Mouse (Mus musculus): Measurements from ENCODE around the gene Hoxa9. TPM values are rescaled to one million over a fixed set of nuclear protein-coding genes. Genes with fewer than 3 reads are reported as not detected.
A peak's percentile ranks its signal among the peaks of the same experiment; 100 is the strongest.

Gene Hoxa9
- polyA plus RNA-seq, 1 experiment, result 0.52 TPM

DNA sequence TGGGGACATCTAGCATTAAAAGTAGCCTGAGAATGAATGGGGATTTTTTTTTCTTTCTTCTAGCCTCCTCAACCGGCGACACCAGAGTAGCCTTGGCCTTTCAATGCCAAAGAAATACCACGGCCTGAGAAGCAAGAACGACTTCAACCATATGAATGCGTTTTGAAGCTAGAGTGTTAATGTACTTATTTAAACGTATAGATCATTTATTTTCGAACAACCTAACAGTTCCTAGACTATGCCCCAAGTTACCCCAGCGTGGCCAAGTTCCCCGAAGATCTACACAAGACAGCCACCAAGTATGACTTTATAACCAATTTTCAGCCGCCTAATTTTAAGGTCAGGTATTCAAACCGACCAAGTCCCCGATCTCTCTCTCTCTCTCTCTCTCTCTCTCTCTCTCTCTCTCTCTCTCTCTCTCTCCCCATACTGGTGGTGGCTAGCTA, 10.0 kb downstream of the Hoxa9 start:
- Histone ChIP-seq H3K27me3 (ENCODE audit: control insufficient read depth, insufficient read depth, low read length) (peaks cover 21% of the 10 kb centered on the region), H3K27ac (ENCODE audit: control insufficient read depth, insufficient read depth, low read depth, low read length) (no peak overlapping the region), H3K36me3 (ENCODE audit: control insufficient read depth, insufficient read depth, low read length) (no peaks in the 10 kb centered on the region), H3K4me1 (ENCODE audit: control insufficient read depth, insufficient read depth, low read length) (peaks cover 33% of the 10 kb centered on the region), H3K4me3 (ENCODE audit: control insufficient read depth, low read depth, low read length) (peak overlapping the region; percentile 89)
- TF ChIP-seq CTCF (IDR thresholded peaks at IDR 0.05; ENCODE audit: control insufficient read depth, insufficient read depth, insufficient replicate concordance, low read depth, low read length) (no peak), POLR2A (IDR thresholded peaks at IDR 0.05; ENCODE audit: control insufficient read depth, low read depth, low read length) (no peak)

DNA sequence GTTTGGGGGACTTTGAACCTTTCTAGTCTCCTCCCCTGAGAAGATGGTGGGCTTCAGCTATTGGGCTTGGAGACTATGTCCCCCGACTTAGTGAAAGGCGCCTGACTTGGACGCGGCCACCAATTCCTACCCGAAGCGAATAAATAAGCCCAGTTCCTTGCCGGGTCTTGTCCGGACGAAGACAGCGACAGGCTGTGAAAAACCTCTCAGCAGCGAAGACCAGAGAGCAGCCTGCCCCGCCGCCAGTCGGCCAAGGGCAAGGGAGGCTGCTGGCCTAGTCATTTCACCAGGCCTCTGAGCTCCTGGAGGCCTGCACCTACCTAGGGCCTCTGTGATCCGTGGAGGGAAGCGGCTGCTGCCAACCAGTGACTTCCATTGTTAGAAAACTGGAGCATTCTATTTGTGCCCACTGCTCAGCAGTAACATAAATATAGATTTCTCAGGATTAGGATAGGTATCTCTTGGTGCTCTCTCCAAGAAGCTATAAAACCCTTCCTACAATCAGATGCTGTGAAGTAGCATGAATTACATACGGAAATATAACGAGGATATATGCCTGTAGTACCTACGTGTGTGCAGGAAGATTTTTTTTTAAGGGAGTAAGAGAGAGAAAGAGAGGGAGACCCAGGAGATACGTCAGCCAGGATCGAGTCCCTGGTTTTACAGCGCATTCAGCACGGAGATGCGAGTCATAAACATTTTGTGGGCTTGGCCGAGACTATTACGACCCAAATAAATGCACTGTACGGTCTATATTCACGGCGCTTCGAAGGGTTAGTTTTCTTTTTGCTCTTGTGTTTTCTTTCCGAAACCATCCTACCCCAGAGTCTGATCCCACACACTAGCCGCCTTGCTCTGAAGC, 10.7 kb downstream of the Hoxa9 start:
- Histone ChIP-seq H3K27me3 (ENCODE audit: control insufficient read depth, insufficient read depth, low read length) (peaks cover 17% of the 10 kb centered on the region), H3K4me1 (ENCODE audit: control insufficient read depth, insufficient read depth, low read length) (peaks cover 34% of the 10 kb centered on the region), H3K36me3 (ENCODE audit: control insufficient read depth, insufficient read depth, low read length) (no peaks in the 10 kb centered on the region), H3K4me3 (ENCODE audit: control insufficient read depth, low read depth, low read length) (no peak overlapping the region), H3K27ac (ENCODE audit: control insufficient read depth, insufficient read depth, low read depth, low read length) (no peak overlapping the region)
- TF ChIP-seq POLR2A (IDR thresholded peaks at IDR 0.05; ENCODE audit: control insufficient read depth, low read depth, low read length) (no peak), CTCF (IDR thresholded peaks at IDR 0.05; ENCODE audit: control insufficient read depth, insufficient read depth, insufficient replicate concordance, low read depth, low read length) (no peak)

DNA sequence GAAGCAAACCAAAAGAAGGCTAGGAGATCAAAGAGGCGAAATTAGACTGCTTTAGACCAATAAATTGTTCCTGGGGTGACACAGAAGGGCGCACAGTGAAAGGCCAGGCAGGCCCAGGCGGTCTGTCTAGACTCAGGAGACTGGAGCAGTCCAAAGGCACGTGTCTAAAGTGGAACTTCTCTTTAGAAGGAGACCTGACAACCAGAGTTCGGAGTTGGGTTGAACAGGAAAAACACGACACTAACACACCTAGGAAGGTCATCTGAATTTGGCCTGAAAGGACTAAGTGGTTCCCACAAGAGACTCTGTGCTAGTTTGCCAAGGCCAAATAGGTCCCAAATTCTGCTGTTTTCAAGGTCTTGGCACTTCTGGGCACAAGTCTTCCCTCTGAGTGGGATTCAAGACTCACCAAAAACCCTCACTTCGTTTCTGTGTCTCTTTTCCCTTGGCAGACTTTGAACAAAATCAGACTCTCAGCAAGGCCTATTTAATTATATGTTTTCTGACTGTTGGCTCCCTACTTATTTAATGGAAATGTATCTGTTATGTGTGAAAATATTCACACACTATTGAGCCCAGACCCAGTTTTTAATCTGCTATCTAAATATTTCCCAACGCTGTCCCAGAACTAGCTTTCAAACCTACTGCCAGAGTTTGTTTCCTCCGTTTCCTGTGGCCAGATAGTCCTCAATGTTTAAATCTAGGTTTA, 11.5 kb downstream of the Hoxa9 start:
- Histone ChIP-seq H3K27me3 (ENCODE audit: control insufficient read depth, insufficient read depth, low read length) (peaks cover 11% of the 10 kb centered on the region), H3K36me3 (ENCODE audit: control insufficient read depth, insufficient read depth, low read length) (no peaks in the 10 kb centered on the region), H3K4me1 (ENCODE audit: control insufficient read depth, insufficient read depth, low read length) (peaks cover 36% of the 10 kb centered on the region), H3K27ac (ENCODE audit: control insufficient read depth, insufficient read depth, low read depth, low read length) (no peak overlapping the region), H3K4me3 (ENCODE audit: control insufficient read depth, low read depth, low read length) (no peak overlapping the region)
- TF ChIP-seq CTCF (IDR thresholded peaks at IDR 0.05; ENCODE audit: control insufficient read depth, insufficient read depth, insufficient replicate concordance, low read depth, low read length) (no peak), POLR2A (IDR thresholded peaks at IDR 0.05; ENCODE audit: control insufficient read depth, low read depth, low read length) (no peak)

DNA sequence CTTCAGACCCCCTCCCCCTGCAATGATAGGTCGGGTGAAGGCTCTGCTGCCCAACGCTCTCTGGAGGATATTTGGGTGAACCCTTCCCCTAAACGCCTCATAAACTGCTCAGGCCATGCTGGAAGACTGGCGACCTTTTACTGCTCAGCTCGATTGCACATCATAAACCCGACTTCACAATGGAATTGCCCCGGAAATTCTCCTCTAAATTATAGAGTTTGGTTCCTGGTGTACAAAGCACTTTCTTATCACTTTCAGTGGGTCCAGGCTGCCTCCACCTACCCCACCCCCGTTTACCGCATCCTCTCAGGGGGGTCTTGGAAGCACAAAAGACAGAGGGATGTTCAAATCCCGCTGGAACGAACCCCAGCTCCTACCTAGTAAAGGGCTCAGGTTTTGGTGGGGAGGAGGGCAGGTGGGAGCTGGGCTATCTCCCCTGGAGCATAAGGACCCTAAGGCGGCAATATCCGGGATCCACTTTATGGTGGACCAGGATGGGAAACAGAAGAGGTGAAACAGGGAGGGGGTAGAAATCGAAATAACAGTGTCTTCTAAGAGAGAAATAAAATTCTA, 12.2 kb downstream of the Hoxa9 start:
- Histone ChIP-seq H3K27ac (ENCODE audit: control insufficient read depth, insufficient read depth, low read depth, low read length) (no peak overlapping the region), H3K4me1 (ENCODE audit: control insufficient read depth, insufficient read depth, low read length) (peaks cover 36% of the 10 kb centered on the region), H3K27me3 (ENCODE audit: control insufficient read depth, insufficient read depth, low read length) (peaks cover 9% of the 10 kb centered on the region)

DNA sequence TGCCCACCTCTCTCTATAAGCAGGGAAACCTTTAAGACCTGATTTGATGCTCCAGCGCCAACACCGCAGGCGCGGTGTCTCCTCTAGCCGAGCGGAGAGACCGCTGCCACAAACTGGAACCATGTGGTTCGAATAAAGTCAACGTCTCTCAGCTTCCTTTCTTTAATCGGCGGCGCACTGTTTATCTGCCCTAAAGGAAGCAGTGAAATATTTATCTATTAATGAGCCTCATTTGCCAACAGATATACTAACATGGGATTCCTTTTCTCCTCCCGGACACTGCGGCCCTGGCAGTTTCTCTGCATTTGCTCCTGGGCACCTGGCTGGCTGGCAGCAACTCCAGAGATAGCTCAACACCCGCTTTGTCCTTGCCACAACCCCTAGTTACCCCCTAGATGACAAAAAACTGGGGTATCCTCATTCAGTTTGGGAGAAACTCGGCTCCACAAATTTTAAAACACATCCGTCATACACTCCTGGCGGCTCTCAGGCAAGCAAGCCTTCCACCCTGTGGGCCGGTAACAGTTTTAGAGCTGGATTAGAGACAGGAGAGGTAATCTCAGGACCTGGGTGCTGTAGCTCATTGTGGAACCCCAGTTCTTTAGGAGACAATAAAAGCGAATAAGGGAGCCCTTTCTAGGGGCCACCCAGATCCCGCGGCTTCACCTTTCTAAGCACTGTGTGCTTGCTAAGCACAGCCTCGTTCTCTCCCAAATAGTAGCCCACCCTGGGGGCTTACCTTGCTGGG, 12.8 kb downstream of the Hoxa9 start:
- H3K4me1 ChIP-seq (ENCODE audit: control insufficient read depth, insufficient read depth, low read length), result peaks cover 36% of the 10 kb centered on the region
- peaks cover 9% of the 10 kb centered on the region for H3K27me3 ChIP-seq (ENCODE audit: control insufficient read depth, insufficient read depth, low read length)
- H3K4me3 ChIP-seq (ENCODE audit: control insufficient read depth, low read depth, low read length), result peak overlapping the region; percentile 49; the same call in 1 of the 2 replicates

More for the DNA sequence above, 12.2 kb downstream of the Hoxa9 start:
- no peak for TF ChIP-seq CTCF (IDR thresholded peaks at IDR 0.05; ENCODE audit: control insufficient read depth, insufficient read depth, insufficient replicate concordance, low read depth, low read length)
- Histone ChIP-seq H3K36me3 (ENCODE audit: control insufficient read depth, insufficient read depth, low read length) (no peaks in the 10 kb centered on the region), H3K4me3 (ENCODE audit: control insufficient read depth, low read depth, low read length) (no peak overlapping the region)

DNA sequence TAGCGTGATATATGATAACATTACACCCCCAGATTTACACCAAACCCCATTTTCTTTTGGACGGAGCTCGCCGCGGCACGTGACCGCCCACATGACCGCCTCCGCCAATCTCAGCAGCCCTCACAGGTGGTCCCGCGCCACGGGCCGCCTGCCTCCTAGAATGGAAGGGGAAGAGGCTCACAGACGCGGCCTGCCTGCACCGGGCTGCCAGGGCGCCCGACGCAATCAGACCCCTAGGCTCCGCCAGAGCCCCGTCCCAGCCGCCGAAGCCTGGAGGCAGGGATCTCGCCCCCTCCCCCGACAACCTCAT, 13.5 kb downstream of the Hoxa9 start:
- peaks cover 12% of the 10 kb centered on the region for H3K27me3 ChIP-seq (ENCODE audit: control insufficient read depth, insufficient read depth, low read length)
- H3K4me3 ChIP-seq (ENCODE audit: control insufficient read depth, low read depth, low read length), result peak overlapping the region; percentile 49
- H3K4me1 ChIP-seq (ENCODE audit: control insufficient read depth, insufficient read depth, low read length), result peaks cover 38% of the 10 kb centered on the region
- no peaks in the 10 kb centered on the region for H3K36me3 ChIP-seq (ENCODE audit: control insufficient read depth, insufficient read depth, low read length)
- TF ChIP-seq POLR2A (IDR thresholded peaks at IDR 0.05; ENCODE audit: control insufficient read depth, low read depth, low read length) (no peak), CTCF (IDR thresholded peaks at IDR 0.05; ENCODE audit: control insufficient read depth, insufficient read depth, insufficient replicate concordance, low read depth, low read length) (no peak)
- no peak overlapping the region for H3K27ac ChIP-seq (ENCODE audit: control insufficient read depth, insufficient read depth, low read depth, low read length)

More for the DNA sequence above, 12.8 kb downstream of the Hoxa9 start:
- Histone ChIP-seq H3K36me3 (ENCODE audit: control insufficient read depth, insufficient read depth, low read length) (no peaks in the 10 kb centered on the region), H3K27ac (ENCODE audit: control insufficient read depth, insufficient read depth, low read depth, low read length) (no peak overlapping the region)
- TF ChIP-seq POLR2A (IDR thresholded peaks at IDR 0.05; ENCODE audit: control insufficient read depth, low read depth, low read length) (no peak), CTCF (IDR thresholded peaks at IDR 0.05; ENCODE audit: control insufficient read depth, insufficient read depth, insufficient replicate concordance, low read depth, low read length) (no peak)

Measured in testis, adult 2 months (tissue).